Mouse (Mus musculus) midbrain, postnatal 0 days (tissue): ENCODE results near the gene Utrn. TPM values are rescaled to one million over a fixed set of nuclear protein-coding genes. Genes with fewer than 3 reads are reported as not detected.

Experiments
- ATAC-seq: fragments of 200-750 bp; cut with Nextera tagmentation; 2 replicates; pipeline ENCODE4 v1.8.0; 2017; ENCODE audit warnings: moderate number of reproducible peaks, mild to moderate bottlenecking, moderate TSS enrichment, moderate library complexity; ENCODE audit not compliant: low FRiP score
- DNase-seq: peaks from one replicate; pipeline ENCODE4 v3.0.0-alpha.2; 2015; ENCODE audit warnings: low spot score
- H3K27ac ChIP-seq: fragments of 300-500 bp; sonication (generic); 2 replicates; pipeline ENCODE4 v1.5.1; 2014; ENCODE audit warnings: low read depth, mild to moderate bottlenecking, low read length, mixed read lengths
- H3K27me3 ChIP-seq: fragments of 300-500 bp; sonication (generic); 2 replicates; pipeline ENCODE4 v1.6.1; 2014; ENCODE audit warnings: low read length, control low read depth, mixed read lengths; ENCODE audit not compliant: insufficient read depth
- H3K36me3 ChIP-seq: fragments of 300-500 bp; sonication (generic); 2 replicates; pipeline ENCODE4 v1.6.1; 2014; ENCODE audit warnings: low read length, control low read depth, mixed read lengths; ENCODE audit not compliant: insufficient read depth
- H3K4me1 ChIP-seq: fragments of 300-500 bp; sonication (generic); 2 replicates; pipeline ENCODE4 v1.6.1; 2014; ENCODE audit warnings: mild to moderate bottlenecking, control low read depth, antibody characterized with exemption, low read length, mixed read lengths; ENCODE audit not compliant: insufficient read depth
- H3K4me2 ChIP-seq: fragments of 300-500 bp; sonication (generic); 2 replicates; pipeline ENCODE4 v1.6.1; 2014; ENCODE audit warnings: low read depth, mild to moderate bottlenecking, low read length, mixed read lengths; ENCODE audit not compliant: poor library complexity, severe bottlenecking
- H3K4me3 ChIP-seq: fragments of 300-500 bp; sonication (generic); 2 replicates; pipeline ENCODE4 v1.5.1; 2014; ENCODE audit warnings: low read depth, mild to moderate bottlenecking, low read length, moderate library complexity
- H3K9ac ChIP-seq: fragments of 300-500 bp; sonication (generic); replicated peaks from 2 replicates; pipeline ENCODE4 v1.6.1; 2014; ENCODE audit warnings: mild to moderate bottlenecking, low read length, moderate library complexity, mixed read lengths; ENCODE audit not compliant: poor library complexity, severe bottlenecking
- H3K9me3 ChIP-seq: fragments of 300-500 bp; sonication (generic); 2 replicates; pipeline ENCODE4 v1.6.1; 2016; ENCODE audit warnings: low read length, control low read depth
- CTCF ChIP-seq: IDR thresholded peaks from 2 replicates; pipeline ENCODE4 v1.5.1; 2016; ENCODE audit warnings: antibody characterized with exemption, mild to moderate bottlenecking
- WGBS: fragments of 180-500 bp; shearing (Covaris S2); extraction: QIAGEN DNeasy Blood & Tissue Kit; methylation state at CpG from one replicate; pipeline ENCODE4 v1.1.7; 2014; 5-methylcytosine and 5-hydroxymethylcytosine counted together
- polyA plus RNA-seq: library from polyadenylated mRNA; unstranded; fragments of >200 nt; fragmentation: Nextera tagmentation; extraction: Ambion mirVana; gene quantifications from 2 replicates; pipeline ENCODE4 v1.2.1, GENCODE M21; 2015
- total RNA-seq: library from RNA; depleted of rRNA; stranded (reverse); fragments of >200 nt; gene quantifications from 2 replicates; pipeline ENCODE4 v1.2.3, GENCODE M21; 2014

Utrn gene
- total and polyA plus RNA-seq, 2 experiments from 2014 or later: 15.4 to 20.6 TPM

DNA sequence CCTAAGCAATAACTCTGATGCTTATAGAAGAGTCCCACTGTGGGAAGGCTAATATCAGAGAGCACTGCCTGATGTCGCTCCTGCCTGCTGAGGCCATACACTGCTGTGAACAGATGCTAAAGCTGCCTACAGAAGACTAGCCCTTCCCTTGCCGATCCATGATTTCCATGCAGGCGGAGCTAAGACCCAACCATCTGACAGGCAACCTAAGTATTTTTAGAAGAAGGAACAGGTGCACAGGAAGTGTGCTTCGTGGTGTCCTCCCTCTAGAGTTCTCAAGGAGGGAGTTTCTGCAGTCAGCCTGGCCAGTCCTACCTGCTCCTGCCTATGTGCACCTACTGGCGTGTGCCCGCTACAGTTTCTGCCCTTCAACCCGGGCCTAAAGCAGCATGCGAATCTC, 150.8 kb downstream of the Utrn start:
- H3K27me3 ChIP-seq: no peaks in the 10 kb centered on the region
- H3K9ac ChIP-seq: no peak overlapping the region
- no peak for TF ChIP-seq CTCF
- no peaks in the 10 kb centered on the region for H3K4me1 ChIP-seq
- H3K4me2 ChIP-seq: no peak overlapping the region
- no peak for DNase-seq
- H3K9me3 ChIP-seq: no peaks in the 10 kb centered on the region
- H3K4me3 ChIP-seq: no peak overlapping the region
- ATAC-seq: no peak
- no peaks in the 10 kb centered on the region for H3K36me3 ChIP-seq
- no peak overlapping the region for H3K27ac ChIP-seq
- WGBS: 89% methylated on average over 8 of the region's 8 CpGs

DNA sequence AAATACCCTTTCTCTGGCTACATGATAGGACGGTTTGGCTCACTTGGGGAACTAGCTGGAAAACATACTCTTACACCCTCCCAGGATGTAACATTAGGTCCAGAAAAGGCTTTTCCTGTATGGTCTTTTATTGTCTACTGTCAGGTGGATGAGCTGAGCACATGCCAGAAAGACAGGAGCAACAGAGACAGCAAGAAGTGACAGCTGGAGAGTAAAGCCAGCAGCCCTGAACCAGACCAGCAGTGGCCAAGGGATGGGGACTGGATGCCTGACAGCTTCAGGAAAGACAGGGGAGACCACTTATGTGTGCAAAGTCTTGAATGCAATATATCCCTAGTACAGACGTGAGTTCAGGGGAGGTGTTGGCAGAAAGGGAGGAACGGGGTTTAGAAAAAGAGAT, 151.8 kb downstream of the Utrn start:
- WGBS: 95% methylated on average over 3 of the region's 3 CpGs

DNA sequence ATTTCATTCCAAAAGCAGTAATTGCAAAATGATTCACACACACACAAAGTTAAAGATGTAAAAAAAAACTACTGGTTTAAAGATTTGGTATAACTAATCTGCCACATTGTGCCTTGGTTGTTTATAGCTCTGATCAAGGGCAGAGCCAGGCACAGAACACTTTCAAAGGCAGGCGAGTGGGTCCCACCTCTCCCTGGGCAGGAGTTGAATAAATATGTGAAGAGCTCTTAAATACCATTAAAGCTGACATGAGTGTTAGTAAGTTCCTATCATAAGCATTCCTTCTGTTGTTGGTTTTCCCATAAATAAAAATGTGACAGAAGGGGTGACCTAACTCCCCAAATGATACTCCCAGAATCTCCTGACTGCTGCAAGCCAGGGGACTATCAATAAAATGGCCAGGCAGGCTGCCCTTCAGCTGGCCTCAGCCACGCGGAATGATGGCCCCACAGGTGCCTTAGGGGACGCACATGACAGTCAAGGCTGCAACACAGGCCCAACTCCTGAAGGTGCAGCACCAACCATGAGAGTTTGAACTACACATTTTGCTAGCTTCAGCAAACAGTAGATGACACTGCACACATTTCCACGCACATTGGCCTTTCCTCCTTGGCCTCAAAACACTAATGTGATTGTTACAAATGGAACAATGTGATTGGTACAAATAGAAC, 152.4 kb downstream of the Utrn start:
- no peak overlapping the region for H3K4me3 ChIP-seq
- H3K9me3 ChIP-seq: no peaks in the 10 kb centered on the region
- H3K27ac ChIP-seq: no peak overlapping the region
- no peaks in the 10 kb centered on the region for H3K36me3 ChIP-seq
- no peaks in the 10 kb centered on the region for H3K27me3 ChIP-seq
- TF ChIP-seq CTCF: no peak
- 88% methylated on average over 5 of the region's 5 CpGs for WGBS
- H3K9ac ChIP-seq: no peak overlapping the region
- H3K4me1 ChIP-seq: no peaks in the 10 kb centered on the region
- ATAC-seq: no peak
- DNase-seq: no peak
- no peak overlapping the region for H3K4me2 ChIP-seq

More for the DNA sequence above, 151.8 kb downstream of the Utrn start:
- ATAC-seq: no peak
- no peaks in the 10 kb centered on the region for H3K9me3 ChIP-seq
- TF ChIP-seq CTCF: no peak
- no peaks in the 10 kb centered on the region for H3K27me3 ChIP-seq
- DNase-seq: no peak
- no peak overlapping the region for H3K9ac ChIP-seq
- no peak overlapping the region for H3K4me2 ChIP-seq
- H3K4me3 ChIP-seq: no peak overlapping the region
- H3K27ac ChIP-seq: no peak overlapping the region
- no peaks in the 10 kb centered on the region for H3K4me1 ChIP-seq
- no peaks in the 10 kb centered on the region for H3K36me3 ChIP-seq

DNA sequence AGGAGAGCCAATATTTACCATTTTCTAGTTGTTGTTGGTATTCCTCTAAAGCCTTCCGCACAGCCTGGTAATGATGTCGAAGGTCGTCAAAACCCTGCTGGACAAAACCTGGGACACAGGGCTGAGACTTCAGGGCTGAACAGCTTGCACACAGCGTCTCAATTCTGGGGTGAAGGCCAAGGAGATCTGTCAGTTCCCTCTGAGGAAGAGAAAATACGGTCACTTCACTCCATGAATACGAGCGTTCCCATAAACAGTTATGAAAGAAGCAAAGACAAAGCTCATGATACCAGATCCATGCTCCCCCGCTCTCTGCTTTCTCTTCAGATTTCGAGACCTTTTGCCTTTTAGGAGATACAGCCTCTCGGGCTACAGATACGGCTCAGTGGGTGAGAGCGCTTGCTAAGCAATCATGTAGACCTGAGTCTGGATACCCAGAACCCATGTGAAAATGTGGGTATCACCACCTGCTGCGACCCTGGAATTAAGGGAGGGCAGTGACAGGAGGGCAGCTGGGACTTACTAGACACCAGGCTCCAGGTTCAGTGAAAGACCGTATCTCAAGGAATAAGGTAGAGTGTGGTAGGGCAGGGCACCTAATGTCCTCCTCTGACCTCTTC, 155.8 kb downstream of the Utrn start:
- 94% methylated on average over 14 of the region's 14 CpGs for WGBS
- no peak for TF ChIP-seq CTCF
- H3K9ac ChIP-seq: no peak overlapping the region
- H3K4me3 ChIP-seq: no peak overlapping the region
- H3K4me1 ChIP-seq: no peaks in the 10 kb centered on the region
- DNase-seq (no peak), ATAC-seq (no peak)
- H3K27ac ChIP-seq: no peak overlapping the region
- H3K36me3 ChIP-seq: no peaks in the 10 kb centered on the region
- H3K27me3 ChIP-seq: no peaks in the 10 kb centered on the region
- H3K4me2 ChIP-seq: no peak overlapping the region
- H3K9me3 ChIP-seq: no peaks in the 10 kb centered on the region

DNA sequence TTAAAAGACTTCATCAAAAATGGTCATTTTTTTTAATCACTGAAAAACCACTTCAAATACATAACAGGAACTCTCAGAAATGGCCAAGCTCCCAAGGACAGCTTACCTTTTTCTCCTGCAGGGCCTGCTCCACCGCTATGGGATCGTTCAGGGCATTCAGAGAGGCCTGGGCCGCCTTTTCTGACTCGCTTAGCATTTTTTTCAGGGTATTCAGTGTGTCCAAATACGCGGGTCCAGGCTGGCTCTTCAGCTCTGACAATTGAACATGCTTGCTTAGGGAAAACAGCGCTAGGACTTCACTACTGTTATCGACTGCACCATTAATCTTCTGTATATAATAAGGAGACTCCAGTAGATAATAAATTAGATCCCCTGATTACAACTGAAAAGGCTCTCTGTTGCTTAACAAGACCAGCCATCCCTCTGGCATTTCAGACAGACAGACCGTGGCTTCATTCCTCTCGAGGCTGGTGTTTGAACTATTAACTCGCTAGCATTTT, 157.8 kb downstream of the Utrn start:
- no peak overlapping the region for H3K9ac ChIP-seq
- TF ChIP-seq CTCF: no peak
- no peak overlapping the region for H3K4me3 ChIP-seq
- no peaks in the 10 kb centered on the region for H3K4me1 ChIP-seq
- no peak overlapping the region for H3K27ac ChIP-seq
- H3K36me3 ChIP-seq: no peaks in the 10 kb centered on the region
- no peaks in the 10 kb centered on the region for H3K9me3 ChIP-seq
- ATAC-seq (no peak), DNase-seq (no peak)
- WGBS: 65% methylated on average over 11 of the region's 11 CpGs
- no peaks in the 10 kb centered on the region for H3K27me3 ChIP-seq
- no peak overlapping the region for H3K4me2 ChIP-seq

DNA sequence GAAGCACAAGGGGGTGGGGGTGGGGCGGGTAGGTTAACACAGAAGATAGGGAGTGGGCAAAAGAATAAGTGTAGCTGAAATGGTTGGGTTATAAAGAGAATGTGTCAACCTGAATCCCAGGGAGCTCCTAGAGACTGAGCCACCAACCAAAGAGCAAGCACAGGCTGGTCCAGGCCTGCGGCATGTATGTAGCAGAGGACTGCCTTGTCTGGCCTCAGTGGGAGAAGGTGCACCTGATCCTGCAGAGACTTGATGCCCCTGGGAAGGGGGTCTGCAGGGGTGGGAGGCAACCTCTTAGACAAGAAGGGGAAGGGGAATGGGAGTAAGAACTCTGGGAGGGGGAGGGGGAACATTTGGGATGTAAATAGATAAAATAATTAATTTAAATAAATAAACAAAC, 162.6 kb downstream of the Utrn start:
- Histone ChIP-seq H3K9ac (no peak overlapping the region), H3K9me3 (no peaks in the 10 kb centered on the region), H3K27ac (no peak overlapping the region), H3K27me3 (no peaks in the 10 kb centered on the region), H3K4me3 (no peak overlapping the region), H3K4me2 (no peak overlapping the region), H3K36me3 (no peaks in the 10 kb centered on the region), H3K4me1 (no peaks in the 10 kb centered on the region)
- TF ChIP-seq CTCF: no peak
- DNase-seq (no peak), ATAC-seq (no peak)
- 100% methylated on average over 2 of the region's 2 CpGs for WGBS
